Comparison of ENCODE assay signal across 8 mouse cellular contexts in genomic region chr16:34469277-34469868, GRCm38 (mm10).
DNase-seq lines count a peak whose midpoint lies in the region; ATAC-seq and TF ChIP-seq lines count a peak whose summit lies in the region.

No protein-coding gene starts in this region.

- H3K9me3 ChIP-seq in heart, embryonic 13.5 days = no peaks in the 10 kb centered on the region
- no peaks in the 10 kb centered on the region for H3K9me3 ChIP-seq in embryonic facial prominence, embryonic 14.5 days (ENCODE audit: control insufficient read depth, low read length)
- H3K9me3 ChIP-seq in intestine, embryonic 15.5 days = no peaks in the 10 kb centered on the region
- H3K9me3 ChIP-seq in limb, embryonic 14.5 days (ENCODE audit: control insufficient read depth, low read length) = no peaks in the 10 kb centered on the region

- WGBS in heart, embryonic 13.5 days = 35% methylated on average over 8 of the region's 8 CpGs
- WGBS in embryonic facial prominence, embryonic 14.5 days = 42% methylated on average over 8 of the region's 8 CpGs
- 38% methylated on average over 8 of the region's 8 CpGs for WGBS in intestine, embryonic 15.5 days
- 54% methylated on average over 8 of the region's 8 CpGs for WGBS in limb, embryonic 14.5 days

- peak; percentile 63; the same call in 1 of the 2 replicates for ATAC-seq in heart, embryonic 13.5 days (ENCODE audit: extremely low read depth, insufficient number of reproducible peaks, low FRiP score, low TSS enrichment)
- peak; percentile 71 for ATAC-seq in embryonic facial prominence, embryonic 14.5 days (ENCODE audit: low read depth)
- ATAC-seq in intestine, embryonic 15.5 days = peak; percentile 56; the same call in 1 of the 2 replicates
- peak; percentile 34; the same call in 1 of the 2 replicates for ATAC-seq in limb, embryonic 14.5 days (ENCODE audit: low FRiP score, low read depth)

- TF ChIP-seq POLR2A in limb, embryonic 14.5 days (IDR thresholded peaks at IDR 0.05; ENCODE audit: borderline replicate concordance, extremely low read depth, insufficient read depth, insufficient read length) = no peak

- DNase-seq in heart, adult 9 months (ENCODE audit: low spot score in 2 of 2) = no peak
- DNase-seq in embryonic facial prominence, embryonic 14.5 days (ENCODE audit: low spot score) = peak; percentile 72
- peak; percentile 74 for DNase-seq in limb, embryonic 14.5 days (ENCODE audit: low spot score)
- DNase-seq in thymus, postnatal 0 days (ENCODE audit: low spot score) = peak; percentile 8
- no peak for DNase-seq in cerebellum, adult 18-20 months
- DNase-seq in testis, postnatal 10 days (ENCODE audit: low spot score) = no peak

- H3K27ac ChIP-seq in heart, embryonic 13.5 days (replicated peaks) = peak overlapping the region; percentile 57
- H3K27ac ChIP-seq in embryonic facial prominence, embryonic 14.5 days (replicated peaks; ENCODE audit: low read depth, low read length) = no peak overlapping the region
- H3K27ac ChIP-seq in intestine, embryonic 15.5 days = no peak overlapping the region
- no peak overlapping the region for H3K27ac ChIP-seq in limb, embryonic 14.5 days (replicated peaks; ENCODE audit: low read depth, low read length)

- H3K27me3 ChIP-seq in heart, embryonic 13.5 days (replicated peaks) = no peaks in the 10 kb centered on the region
- H3K27me3 ChIP-seq in embryonic facial prominence, embryonic 14.5 days (replicated peaks; ENCODE audit: control insufficient read depth, insufficient read depth, low read length) = no peaks in the 10 kb centered on the region
- H3K27me3 ChIP-seq in intestine, embryonic 15.5 days (replicated peaks) = no peaks in the 10 kb centered on the region
- no peaks in the 10 kb centered on the region for H3K27me3 ChIP-seq in limb, embryonic 14.5 days (ENCODE audit: control insufficient read depth, insufficient read depth, low read length)

- H3K36me3 ChIP-seq in heart, embryonic 13.5 days = no peaks in the 10 kb centered on the region
- no peaks in the 10 kb centered on the region for H3K36me3 ChIP-seq in embryonic facial prominence, embryonic 14.5 days (ENCODE audit: control insufficient read depth, insufficient read depth, low read length)
- no peaks in the 10 kb centered on the region for H3K36me3 ChIP-seq in intestine, embryonic 15.5 days
- H3K36me3 ChIP-seq in limb, embryonic 14.5 days (ENCODE audit: control insufficient read depth, insufficient read depth, low read length) = no peaks in the 10 kb centered on the region

- no peak overlapping the region for H3K4me3 ChIP-seq in heart, embryonic 13.5 days
- H3K4me3 ChIP-seq in embryonic facial prominence, embryonic 14.5 days (ENCODE audit: low read depth, low read length) = no peak overlapping the region
- no peak overlapping the region for H3K4me3 ChIP-seq in intestine, embryonic 15.5 days (replicated peaks)
- H3K4me3 ChIP-seq in limb, embryonic 14.5 days (replicated peaks; ENCODE audit: low read length) = no peak overlapping the region

- peak overlapping the region; percentile 52; the same call in 1 of the 2 replicates for H3K9ac ChIP-seq in heart, embryonic 13.5 days
- H3K9ac ChIP-seq in embryonic facial prominence, embryonic 14.5 days (ENCODE audit: low read depth, low read length) = no peak overlapping the region
- H3K9ac ChIP-seq in intestine, embryonic 15.5 days = no peak overlapping the region
- no peak overlapping the region for H3K9ac ChIP-seq in limb, embryonic 14.5 days (ENCODE audit: low read depth, low read length, severe bottlenecking)

- H3K4me2 ChIP-seq in heart, embryonic 13.5 days = peak overlapping the region; percentile 53
- no peak overlapping the region for H3K4me2 ChIP-seq in embryonic facial prominence, embryonic 14.5 days (ENCODE audit: low read depth, low read length)
- no peak overlapping the region for H3K4me2 ChIP-seq in intestine, embryonic 15.5 days (replicated peaks)
- H3K4me2 ChIP-seq in limb, embryonic 14.5 days (replicated peaks; ENCODE audit: low read depth, low read length, severe bottlenecking) = no peak overlapping the region

- H3K4me1 ChIP-seq in heart, embryonic 13.5 days = peaks cover 85% of the 10 kb centered on the region
- peaks cover 26% of the 10 kb centered on the region for H3K4me1 ChIP-seq in embryonic facial prominence, embryonic 14.5 days (ENCODE audit: control insufficient read depth, insufficient read depth, low read length)
- H3K4me1 ChIP-seq in intestine, embryonic 15.5 days (replicated peaks) = peaks cover 11% of the 10 kb centered on the region
- H3K4me1 ChIP-seq in limb, embryonic 14.5 days (ENCODE audit: control insufficient read depth, insufficient read depth, low read length) = peaks cover 26% of the 10 kb centered on the region

Comparison
In these comparisons a context has a peak if more than half of its experiments do, and no peak if none do; other contexts are left out.
1. DNase-seq: peak in embryonic facial prominence, embryonic 14.5 days (single experiment), limb, embryonic 14.5 days (single experiment) and thymus, postnatal 0 days (single experiment); none in heart, adult 9 months (0 of 2), cerebellum, adult 18-20 months (0 of 2) and testis, postnatal 10 days (single experiment).
2. Peak in every context shown above with its lines, with median percentiles within 50 percentile points of each other: ATAC-seq.